Mouse (Mus musculus): Measurements from ENCODE around the gene Pdhx.

Pdhx gene

DNA sequence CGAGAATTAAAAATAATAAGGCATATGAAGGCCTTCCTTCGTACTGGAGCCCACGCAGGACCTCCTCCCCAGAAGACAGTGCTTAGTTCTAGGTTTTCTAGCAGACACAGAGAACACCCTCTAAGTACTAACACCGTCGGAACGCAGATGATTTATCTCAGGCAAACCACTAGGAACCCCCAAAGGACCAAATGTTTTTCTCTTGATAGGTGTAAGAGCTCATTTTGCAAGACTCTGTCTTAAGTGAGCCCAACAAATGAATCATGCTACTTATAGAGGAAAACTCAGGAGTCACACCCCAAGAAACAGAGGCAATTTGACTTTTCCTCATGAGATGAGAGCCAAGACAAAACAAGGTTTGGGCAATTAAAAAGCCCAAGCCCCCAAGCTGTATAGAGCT is 80.9 kb downstream of the Pdhx start:
- in situ Hi-C loops (cut with MseI, MboI) = no loop called here

DNA sequence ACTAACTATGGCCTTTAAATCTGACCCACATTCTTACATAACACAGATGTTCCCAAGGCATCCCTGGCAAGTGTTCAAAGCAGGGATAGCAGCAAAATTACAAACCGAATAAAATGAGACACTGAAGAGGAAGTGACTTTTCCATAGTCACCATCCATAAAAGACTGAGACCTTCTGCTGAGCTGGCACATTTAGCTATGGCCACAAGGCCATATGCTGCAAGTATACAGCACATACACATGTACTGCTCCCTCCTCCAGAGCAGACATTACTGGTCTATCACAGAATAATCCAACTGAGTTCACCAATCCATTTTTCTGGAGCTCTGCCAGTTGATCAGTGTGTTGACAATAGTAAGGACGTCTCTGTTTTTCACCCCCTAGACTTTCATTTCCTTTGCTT is 83.0 kb downstream of the Pdhx start:
- in situ Hi-C loops (cut with MseI, MboI) = no loop called here

DNA sequence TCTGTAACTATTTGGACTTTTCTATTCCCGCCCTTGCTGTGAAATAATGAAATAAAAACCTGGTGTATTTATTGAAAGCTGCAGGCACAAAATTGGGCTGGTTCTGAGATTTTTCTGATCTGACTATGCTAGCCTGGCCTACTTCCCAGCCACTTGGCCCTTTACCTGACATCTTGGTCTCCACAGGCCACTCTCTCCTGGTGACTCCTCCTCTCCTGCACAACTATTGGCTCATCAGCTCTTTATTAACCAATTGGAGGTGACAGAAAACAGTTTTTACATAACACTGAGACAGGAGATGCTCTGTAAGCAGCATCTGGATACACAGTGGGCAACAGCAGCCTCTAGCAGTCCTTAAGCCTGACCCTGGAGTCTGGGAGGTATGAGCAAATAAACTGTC is 83.9 kb downstream of the Pdhx start:
- in situ Hi-C loops (cut with MseI, MboI) = no loop called here

DNA sequence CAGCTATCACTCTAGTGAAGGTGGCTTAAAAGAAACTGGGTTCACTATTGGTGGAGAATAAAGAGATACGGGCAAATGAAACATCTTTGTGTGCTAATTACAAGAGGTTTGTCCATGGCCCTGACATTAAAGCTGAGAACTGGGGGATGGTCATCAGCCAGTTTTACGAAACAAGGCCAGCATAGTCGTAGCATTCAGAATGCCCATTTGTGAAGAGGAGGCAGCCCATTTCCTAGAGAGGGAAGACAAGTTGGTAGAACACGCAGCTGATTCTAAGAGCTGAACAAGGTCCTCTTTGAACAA is 85.7 kb downstream of the Pdhx start:
- in situ Hi-C loops (cut with MseI, MboI) = no loop called here

DNA sequence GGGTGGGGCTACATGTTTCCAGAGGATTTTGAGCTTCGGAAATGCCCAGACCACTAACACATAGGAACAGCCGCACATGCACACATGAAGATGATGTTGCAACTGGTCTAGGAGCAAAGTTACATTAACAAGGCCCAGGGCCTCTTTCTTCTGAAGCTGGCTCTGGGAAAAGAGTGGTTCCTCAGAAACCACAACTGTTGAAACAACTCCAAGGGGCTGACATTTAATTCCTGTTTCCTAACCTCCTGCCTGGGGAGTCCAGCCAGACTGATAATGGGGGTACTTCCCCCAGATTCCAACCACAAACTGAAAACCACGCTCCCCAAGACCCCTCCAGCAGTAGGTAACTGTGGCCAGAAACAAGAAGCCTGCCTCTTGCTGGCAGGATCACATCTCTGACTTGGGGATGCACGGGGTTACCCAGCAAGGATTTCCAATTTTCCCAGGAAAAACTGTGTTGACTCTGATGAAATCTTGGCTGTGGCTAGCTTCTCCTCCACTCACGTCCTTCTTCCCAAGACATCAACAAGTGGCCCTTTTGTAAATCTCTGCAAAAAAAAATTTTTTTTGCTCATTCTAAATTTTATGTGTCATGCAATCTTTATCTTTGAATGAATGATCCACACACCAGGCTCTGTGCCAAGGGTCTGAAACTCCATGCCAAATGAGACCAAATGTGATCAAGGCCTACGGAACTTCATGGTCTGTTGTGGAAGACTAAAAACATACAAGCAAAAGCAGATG is 86.2 kb downstream of the Pdhx start:
- in situ Hi-C loops (cut with MseI, MboI) = no loop called here

DNA sequence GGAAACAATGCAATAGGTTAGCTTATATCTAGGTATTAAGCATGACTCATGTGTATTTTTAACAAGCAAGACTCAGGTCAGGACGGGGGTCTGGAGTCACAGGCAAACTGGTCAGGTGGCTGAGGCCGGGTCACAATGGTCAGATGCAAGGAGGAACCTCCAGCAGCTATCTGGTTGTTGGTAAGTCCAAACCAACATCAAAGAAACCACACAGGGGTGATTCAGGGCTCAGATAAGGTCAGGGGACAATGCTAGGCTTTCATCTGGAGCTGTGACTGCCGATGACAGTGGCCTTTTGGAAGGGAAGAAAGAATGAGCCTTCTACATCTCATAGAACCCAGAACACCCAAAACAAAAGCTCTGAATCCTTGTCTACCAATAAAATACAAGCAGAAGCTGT is 86.9 kb downstream of the Pdhx start:
- in situ Hi-C loops (cut with MseI, MboI) = no loop called here

DNA sequence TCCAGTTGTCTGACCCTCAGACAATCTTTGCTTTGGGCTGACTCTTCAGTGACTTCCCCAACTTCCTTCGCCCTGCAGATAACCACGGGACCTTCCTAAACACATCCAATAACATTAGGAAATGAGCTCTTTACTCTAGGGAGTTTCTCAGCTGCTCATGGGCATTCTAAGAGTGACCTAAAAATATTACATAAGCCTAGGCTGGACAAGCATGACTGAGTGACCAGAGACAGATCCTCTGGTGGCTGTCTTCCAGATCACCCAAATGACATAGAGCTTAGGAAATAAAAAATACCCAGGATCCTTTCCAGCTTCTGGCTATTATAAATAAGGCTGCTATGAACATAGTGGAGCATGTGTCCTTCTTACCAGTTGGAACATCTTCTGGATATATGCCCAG is 90.5 kb downstream of the Pdhx start:
- in situ Hi-C loops (cut with MseI, MboI) = no loop called here

DNA sequence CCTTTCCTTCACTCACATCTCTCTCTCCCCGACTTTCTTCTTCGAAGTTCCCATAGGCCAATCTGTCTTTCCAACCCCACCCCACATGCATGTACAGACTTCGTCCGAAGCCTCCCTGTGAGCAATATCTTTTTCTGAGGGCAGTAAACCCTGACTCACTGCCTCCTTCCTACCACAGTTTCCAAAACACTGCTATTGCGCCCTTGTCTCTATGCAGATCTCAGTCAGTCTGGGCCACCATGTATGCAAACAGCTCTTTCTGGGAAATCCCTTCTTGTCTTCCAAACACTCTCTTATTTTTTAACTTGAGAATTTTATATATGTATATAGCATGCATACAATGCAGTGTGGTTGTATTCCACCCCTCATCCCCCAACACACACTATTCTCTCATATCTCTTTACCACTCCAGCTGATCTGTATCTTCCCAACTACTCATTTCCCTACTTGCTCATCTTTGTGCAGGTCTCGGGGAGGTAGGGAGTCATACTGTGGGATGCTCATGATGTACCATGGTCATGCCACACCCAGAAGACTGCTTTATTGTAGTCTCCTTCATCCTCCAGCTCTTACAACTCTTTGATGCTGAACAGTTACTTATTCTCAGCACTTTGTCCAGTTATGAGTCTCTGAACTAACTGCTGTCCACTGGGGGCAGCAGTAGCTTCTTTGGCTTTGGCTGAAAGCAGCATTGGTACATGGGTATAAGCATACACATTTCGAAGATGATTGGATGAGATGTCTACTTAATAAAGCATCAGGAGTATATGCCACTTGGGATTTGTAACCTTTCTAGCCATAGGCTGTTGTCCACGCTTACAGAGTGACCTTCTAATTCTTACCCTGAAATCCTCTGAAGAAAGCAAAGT is 91.6 kb downstream of the Pdhx start:
- in situ Hi-C loops (cut with MseI, MboI) = no loop called here

DNA sequence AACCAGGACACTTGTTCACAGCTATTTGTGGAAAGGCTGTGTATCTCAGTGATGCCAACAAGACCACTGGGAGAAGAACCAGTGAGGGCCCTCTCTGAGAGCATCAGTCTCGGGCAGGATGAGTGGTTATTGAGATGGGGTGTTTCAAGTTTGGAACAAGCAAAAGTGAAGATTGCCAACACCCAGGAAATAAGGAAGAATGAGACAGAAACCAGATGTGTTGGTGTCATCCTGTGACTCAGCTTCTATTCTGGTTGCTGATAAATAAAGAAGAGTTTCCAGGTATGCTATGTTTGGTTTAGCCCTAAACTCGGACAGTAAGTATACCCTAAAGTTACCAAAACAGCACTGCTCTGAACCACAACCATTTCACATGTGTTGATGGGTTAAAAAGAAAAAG is 92.4 kb downstream of the Pdhx start:
- in situ Hi-C loops (cut with MseI, MboI) = no loop called here

DNA sequence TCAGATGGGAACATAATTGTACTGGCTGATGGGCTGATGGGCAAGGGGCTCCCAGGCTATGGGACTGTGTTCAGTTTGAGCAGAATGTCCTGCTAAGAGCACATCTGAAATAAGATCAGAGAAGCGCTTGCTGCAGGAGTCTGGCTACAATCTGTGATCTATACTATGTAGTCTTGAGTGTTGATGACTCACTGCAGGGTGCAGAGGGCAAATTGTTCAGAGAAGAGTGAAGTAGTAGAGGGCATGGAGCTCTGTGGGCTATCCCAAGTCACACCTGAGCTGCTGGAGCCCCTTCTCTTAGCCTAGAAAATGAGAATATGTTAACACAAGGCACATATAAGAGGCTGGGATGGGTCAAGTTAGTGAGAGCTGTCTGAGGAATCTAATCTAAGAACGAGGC is 93.8 kb downstream of the Pdhx start:
- in situ Hi-C loops (cut with MseI, MboI) = no loop called here

DNA sequence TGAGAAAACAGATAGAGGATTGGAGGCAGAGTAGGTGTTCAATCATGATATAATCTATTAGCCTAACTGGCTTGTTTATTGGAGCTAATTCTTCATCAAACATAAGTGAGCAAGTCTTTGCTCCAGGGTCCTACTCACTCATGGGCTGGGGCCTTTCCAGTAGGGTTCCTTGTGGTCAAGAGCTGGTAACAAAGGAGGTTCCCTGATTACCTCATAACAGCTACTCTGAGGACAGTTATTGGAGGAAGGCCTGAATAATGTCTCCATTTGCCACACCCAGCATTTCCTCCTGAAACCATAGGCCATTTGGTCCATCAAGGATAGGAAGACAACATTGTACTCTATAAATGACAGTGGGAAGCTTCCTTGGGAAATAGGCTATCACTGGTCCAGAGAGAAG is 94.2 kb downstream of the Pdhx start:
- in situ Hi-C loops (cut with MseI, MboI) = no loop called here

DNA sequence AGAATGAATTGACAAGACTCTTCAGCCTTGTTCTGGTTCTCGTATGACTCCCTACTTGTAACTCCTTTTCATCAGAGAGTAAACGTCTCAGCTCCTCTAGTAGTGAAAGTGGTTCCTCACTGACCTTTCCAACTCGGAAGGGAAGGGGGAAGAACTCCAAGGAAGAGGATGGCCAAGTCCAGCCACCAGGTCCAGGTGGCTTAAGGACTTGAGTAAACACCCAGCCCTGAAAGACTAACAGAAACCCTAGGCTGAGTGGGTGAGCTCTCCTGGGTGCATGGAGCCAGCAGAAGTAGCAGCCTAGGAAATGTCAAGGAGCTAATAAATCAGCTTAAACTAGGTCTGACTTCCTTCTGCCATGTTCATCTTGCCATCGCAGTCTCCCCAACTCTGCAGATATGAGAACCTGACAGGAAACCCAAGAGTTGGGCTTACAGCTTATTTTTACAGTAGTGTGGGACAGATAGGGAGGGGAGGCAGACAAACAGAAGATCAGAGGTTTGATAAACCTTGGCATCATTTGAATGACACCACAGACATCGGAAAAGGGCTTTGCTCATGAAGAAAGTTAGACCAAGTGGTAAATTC is 97.9 kb downstream of the Pdhx start:
- in situ Hi-C loops (cut with MseI, MboI) = no loop called here

DNA sequence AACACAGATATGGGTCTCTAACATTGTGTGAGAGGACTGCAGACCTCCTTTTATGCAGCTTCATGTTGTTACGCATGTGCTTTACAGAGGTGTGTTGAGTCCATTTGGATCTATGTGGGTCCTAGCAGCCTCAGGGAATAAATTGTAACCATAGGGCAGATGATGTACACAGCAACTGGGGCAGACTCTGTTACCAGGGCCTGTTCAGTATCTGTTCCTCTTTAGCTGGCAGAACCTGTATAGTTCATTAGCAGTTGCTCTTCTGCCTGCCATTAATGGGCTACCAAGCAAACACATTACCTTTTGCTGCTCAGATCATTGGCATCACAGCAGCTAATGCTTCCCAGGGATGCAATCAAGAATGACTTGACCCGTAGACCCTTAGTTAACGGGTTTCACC is 100.2 kb downstream of the Pdhx start:
- in situ Hi-C loops (cut with MseI, MboI) = no loop called here

DNA sequence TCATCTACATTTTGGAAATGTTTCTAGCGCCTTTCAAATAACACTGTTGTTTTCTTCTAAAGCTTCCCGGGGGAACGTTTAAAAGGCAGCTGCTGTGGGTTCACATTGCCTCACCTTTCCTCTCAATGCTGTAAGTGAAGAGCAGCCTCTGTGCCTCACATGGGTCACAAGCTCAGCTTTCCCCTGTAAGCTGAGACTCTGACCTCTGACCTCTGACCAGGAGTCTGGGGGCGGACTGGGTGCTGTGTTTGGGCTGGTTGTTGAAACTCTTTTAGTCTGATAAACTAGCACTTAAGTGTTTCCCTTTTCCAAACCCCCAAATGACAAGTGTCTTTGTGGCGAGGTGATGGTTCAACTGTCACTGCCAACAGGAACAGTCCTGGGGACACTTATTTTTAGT is 100.7 kb downstream of the Pdhx start:
- in situ Hi-C loops (cut with MseI, MboI) = no loop called here

DNA sequence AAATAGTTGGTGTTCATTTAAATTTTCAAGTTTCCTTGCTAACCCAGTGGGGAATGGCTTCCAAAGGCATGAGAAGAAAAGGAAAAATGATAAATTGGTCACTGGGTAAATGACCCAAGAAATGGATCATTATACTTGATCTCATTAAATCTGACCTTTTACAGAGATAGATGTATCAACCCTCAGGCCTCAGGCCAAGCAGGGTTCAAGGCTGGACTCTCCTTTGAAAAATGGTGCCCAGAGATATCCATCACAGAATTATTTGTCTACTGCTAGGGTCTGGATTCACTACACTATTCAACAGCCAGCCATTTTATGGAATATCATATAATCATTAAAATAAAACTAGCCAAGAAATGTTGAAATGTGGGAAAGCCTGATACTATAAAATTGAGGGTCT is 101.4 kb downstream of the Pdhx start:
- in situ Hi-C loops (cut with MseI, MboI) = no loop called here
